Mouse (Mus musculus): ENCODE data around the gene Vmn1r142.
"Not testable (repeated sequence)": the region's sequence is repeated elsewhere in the genome, so short reads cannot be mapped to it uniquely, and the experiment has no call there.

Gene Vmn1r142

DNA sequence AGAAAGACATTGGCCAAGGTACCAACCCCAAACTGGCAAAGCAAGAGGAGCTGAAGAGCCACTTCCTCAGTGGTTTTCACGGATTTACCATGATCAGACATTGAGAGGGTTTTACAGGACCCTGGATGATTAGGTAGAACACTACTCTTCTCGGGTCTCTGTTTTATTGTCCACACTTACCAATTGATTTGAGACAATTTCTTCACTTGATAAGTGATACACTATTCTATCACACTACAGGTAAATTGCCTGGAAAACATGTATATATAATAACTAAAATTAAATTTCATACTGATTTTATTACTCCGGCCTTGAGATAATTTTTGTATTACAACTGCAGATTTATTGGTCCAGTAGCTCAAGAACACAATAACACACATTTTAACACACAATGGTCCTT is at the start of gene Vmn1r142:
Gene Vmn1r142, minus strand, starts transcription at position 101 of the 400 bp plus-strand sequence.
- in situ Hi-C loops (cut with MboI; ENCODE audit: low sequenced_read_pairs) = not testable (repeated sequence)

- in situ Hi-C loops (cut with MboI; ENCODE audit: low sequenced_read_pairs) = not testable (repeated sequence)
These were observed 37.3 kb upstream of the Vmn1r142 start, which contains the start of gene Gm8653 for GRCm38 (mm10) chr7:22201164-22201563. TSS of gene Gm8653 (minus strand) at chr7:22201264.

DNA sequence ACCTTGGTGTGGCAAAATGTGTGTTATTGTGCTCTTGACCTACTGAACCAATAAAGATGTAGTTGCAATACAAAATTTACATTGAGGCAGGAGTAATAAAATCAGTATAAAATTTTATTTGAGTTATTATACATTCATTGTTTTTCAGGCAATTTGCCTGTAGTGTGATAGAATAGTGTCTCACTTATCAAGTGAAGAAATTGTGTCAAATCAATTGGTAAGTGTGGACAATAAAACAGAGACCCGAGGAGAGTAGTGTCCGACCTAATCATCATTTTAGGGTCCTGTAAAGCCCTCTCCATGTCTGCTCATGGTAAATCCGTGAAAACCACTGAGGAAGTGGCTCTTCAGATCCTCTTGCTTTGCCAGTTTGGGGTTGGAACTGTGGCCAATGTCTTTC is 25.2 kb upstream of the Vmn1r142 start, which contains the start of gene Vmn1r143:
Gene Vmn1r143, plus strand, starts transcription at position 301 of the 400 bp plus-strand sequence.
- in situ Hi-C loops (cut with MboI; ENCODE audit: low sequenced_read_pairs) = not testable (repeated sequence)

- in situ Hi-C loops (cut with MboI; ENCODE audit: low sequenced_read_pairs) = not testable (repeated sequence)
These were observed 29.2 kb downstream of the Vmn1r142 start, which contains the start of gene Gm10666 for GRCm38 (mm10) chr7:22134641-22135040. TSS of gene Gm10666 (minus strand) at chr7:22134741.

- in situ Hi-C loops (cut with MboI; ENCODE audit: low sequenced_read_pairs) = not testable (repeated sequence)
These were observed 45.7 kb downstream of the Vmn1r142 start, which contains the start of gene Gm16451 for GRCm38 (mm10) chr7:22118145-22118544. TSS of gene Gm16451 (minus strand) at chr7:22118245.

Measured in CH12F3 (cell line).